Mouse (Mus musculus) myocyte (in vitro differentiated cells): ENCODE data around the gene Plxnb1.

Source experiments
- E2F4 ChIP-seq: IDR thresholded peaks from one replicate; pipeline ENCODE4 v1.6.1; 2011; ENCODE audit warnings: mild to moderate bottlenecking, control low read depth, moderate library complexity; ENCODE audit not compliant: insufficient read depth
- MYOG ChIP-seq, 3 experiments: IDR thresholded peaks; one replicate each; pipeline ENCODE4 v1.6.1; 2011; ENCODE audit warnings: control low read depth in 2 of 3, low read depth in 2 of 3, mild to moderate bottlenecking in 2 of 3; ENCODE audit not compliant: insufficient read length in 2 of 3, control insufficient read depth in 1 of 3, insufficient read depth in 1 of 3
- POLR2A ChIP-seq: IDR thresholded peaks from one replicate; pipeline ENCODE4 v1.6.1; 2011; ENCODE audit warnings: low read depth, mild to moderate bottlenecking, control low read depth, moderate library complexity; ENCODE audit not compliant: insufficient read length
- REST ChIP-seq: IDR thresholded peaks from one replicate; pipeline ENCODE4 v1.6.1; 2011; ENCODE audit warnings: mild to moderate bottlenecking, control low read depth, moderate library complexity; ENCODE audit not compliant: insufficient read depth, insufficient read length

DNA sequence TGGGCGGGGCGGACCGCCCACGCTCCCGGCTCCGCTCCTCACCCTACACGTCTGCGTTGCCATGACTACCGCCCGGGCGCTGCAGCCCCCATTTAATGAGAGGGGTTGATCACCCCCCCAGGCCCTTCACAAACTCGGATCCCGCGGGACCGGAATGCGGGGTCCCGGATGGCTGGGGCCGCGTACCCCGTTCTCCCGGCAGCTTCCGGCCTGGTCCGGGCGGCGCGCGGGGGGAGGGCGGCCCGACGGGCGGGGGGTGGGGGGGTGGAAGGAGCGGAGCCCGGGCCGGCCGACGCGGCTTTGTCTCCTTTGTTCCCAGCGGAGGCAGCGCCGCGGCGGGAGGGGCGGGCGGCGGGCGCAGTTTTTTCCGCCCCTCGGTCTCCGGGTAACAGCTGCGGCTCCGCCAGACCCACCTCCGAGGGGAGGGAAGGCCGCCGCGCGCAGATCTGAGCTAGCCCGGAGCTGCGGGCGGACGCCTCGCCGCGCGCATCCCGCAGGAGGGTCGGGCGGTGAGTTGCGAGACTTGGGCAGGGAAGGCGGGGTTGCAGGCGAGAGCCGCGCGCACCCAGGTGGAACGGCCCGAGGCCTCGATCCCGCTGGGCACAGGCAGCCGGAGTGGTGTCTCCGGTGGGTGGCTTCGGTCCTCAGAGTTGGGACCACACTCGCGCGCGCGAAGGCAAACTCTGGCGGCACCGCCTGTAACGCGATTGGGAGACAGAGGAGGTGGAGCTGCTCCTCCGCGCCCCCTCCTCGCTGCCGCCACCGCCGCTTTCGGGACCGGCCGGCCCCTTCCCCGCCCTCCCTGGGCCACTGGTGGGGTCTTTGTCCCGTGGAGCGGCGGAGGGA lies at the start of gene Plxnb1:
- TF ChIP-seq POLR2A (peak; percentile 72), REST (no peak), MYOG (IDR thresholded peaks at IDR 0.05; ENCODE audit: control insufficient read depth in 1 of 3, insufficient read depth in 1 of 3, insufficient read length in 2 of 3, low read depth in 2 of 3) (peak in 2 of 3 experiments; percentile 38 to 54), E2F4 (no peak)
